Mouse (Mus musculus): ENCODE data around the gene Cacng2.

Cacng2 gene

GRCm38 (mm10) chr15:78082149-78082548 lies 37.7 kb downstream of the Cacng2 start:
- DNase-seq (ENCODE audit: low spot score in 2 of 2) = no peak

GRCm38 (mm10) chr15:78081384-78081783 lies 38.4 kb downstream of the Cacng2 start:
- no peak for DNase-seq (ENCODE audit: low spot score in 2 of 2)

DNA sequence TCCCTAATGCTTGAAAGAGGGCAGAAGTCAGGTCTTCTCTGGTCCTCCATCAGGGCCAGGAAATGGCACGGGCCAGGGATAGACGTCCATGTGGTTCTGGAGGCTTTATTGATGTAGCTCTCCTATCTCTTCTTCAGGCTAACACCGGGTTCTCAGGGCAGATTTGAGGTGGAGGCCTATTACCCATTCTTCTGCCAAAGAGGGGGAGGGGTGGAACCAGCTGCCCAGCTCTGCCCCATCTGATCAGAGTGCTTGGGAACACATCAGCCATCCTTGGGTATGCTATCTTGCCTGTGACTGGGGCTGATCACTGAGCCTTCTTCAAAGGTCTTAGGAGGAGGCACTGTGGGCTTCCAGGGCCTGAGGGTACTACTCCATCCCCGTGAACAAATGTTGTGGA lies 39.5 kb downstream of the Cacng2 start:
- DNase-seq (ENCODE audit: low spot score in 2 of 2) = no peak

GRCm38 (mm10) chr15:78078776-78079628 lies 40.8 kb downstream of the Cacng2 start:
- peak in 1 of 2 experiments; percentile 52 for DNase-seq (ENCODE audit: low spot score in 2 of 2)

- DNase-seq (ENCODE audit: low spot score in 2 of 2) = no peak
These were observed 41.6 kb downstream of the Cacng2 start for GRCm38 (mm10) chr15:78078206-78078605.

DNA sequence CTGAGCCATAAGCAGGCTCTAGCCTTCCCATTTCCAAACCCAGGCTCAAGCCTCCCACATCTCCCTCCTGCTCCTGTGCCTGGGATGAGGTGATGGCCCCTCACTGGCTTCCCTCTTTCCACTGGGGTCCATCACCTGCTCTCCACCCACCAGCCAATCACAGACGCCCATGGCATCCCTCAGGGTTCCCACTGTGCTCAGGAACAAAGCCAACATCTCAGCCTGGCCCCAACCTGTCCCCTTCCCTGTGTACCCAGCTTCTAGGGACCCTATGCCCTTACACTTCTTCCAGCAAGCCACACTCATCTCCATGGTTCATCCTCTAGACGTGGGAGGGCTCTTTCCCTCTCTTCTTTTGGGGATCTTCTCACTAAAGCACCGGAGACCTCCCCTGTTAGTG lies 43.9 kb downstream of the Cacng2 start:
- no peak for DNase-seq (ENCODE audit: low spot score in 2 of 2)

- no peak for DNase-seq (ENCODE audit: low spot score in 2 of 2)
These were observed 46.7 kb downstream of the Cacng2 start for GRCm38 (mm10) chr15:78073109-78073508.

GRCm38 (mm10) chr15:78066475-78066874 lies 53.4 kb downstream of the Cacng2 start:
- DNase-seq (ENCODE audit: low spot score in 2 of 2) = no peak

GRCm38 (mm10) chr15:78065541-78065940 lies 54.3 kb downstream of the Cacng2 start:
- DNase-seq (ENCODE audit: low spot score in 2 of 2) = no peak

GRCm38 (mm10) chr15:78064340-78064739 lies 55.5 kb downstream of the Cacng2 start:
- DNase-seq (ENCODE audit: low spot score in 2 of 2) = peak; percentile 64 to 66

DNA sequence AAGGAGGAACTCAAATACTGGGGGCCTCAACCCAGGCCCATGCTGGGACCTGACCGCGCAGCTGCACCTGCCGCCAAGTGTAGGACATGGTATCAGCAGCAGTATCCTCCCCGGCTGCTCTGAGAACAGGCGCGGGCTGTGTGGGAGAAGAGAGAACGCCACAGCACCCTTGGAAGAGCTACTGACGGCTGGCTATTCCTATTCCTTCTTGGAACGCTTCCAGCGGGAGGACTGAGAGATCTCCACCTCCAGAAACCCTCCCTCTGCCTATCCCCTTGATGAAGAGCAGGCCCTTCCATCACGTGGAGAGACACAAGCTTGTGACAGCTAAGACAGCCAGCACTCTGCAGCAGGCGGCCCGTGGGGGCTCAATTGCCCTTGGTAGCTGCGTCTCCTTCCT lies 57.4 kb downstream of the Cacng2 start:
- DNase-seq (ENCODE audit: low spot score in 2 of 2) = peak in 1 of 2 experiments; percentile 56

- DNase-seq (ENCODE audit: low spot score in 2 of 2) = no peak
These were observed 62.9 kb downstream of the Cacng2 start for GRCm38 (mm10) chr15:78056930-78057329.

DNA sequence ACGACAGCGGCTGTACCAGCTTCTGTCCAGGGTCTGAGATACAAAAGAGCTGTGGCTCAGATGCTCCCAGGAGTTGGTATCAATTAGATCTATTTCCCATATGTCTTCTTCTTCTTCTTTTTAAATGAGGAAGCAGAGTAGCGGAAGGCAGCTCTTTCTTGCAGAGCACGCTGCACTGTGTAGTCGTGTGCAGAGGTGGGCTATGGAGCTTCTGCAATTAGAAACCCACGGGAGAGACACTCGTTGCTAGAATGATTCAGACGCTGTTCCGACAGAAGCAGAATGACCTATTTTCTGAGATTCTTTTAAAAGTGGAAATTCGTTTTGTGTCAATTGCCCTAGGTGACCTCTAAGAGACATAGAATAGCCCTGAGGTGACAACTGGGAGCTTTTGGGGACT lies 69.1 kb downstream of the Cacng2 start:
- DNase-seq (ENCODE audit: low spot score in 2 of 2) = no peak

DNA sequence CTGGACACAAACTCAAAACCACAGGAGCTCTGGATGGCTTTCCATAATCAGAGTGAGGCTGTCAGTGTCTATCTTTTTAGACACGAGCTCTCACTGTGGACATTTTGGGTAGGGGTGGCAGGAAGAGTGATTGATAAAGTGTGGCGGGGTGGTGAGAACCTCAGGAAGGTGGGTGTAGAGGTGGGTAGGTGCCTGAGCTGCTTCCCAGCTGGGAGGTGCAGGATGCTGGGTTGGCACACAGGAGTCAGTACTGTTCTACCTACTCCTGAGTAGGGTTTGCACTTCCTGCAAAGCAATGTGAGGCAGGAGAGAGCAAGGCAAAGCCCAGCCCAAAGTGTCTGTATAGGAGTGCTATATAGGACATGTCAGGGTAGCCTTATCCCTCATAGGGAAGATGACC lies 69.9 kb downstream of the Cacng2 start:
- no peak for DNase-seq (ENCODE audit: low spot score in 2 of 2)

- no peak for DNase-seq (ENCODE audit: low spot score in 2 of 2)
These were observed 74.0 kb downstream of the Cacng2 start for GRCm38 (mm10) chr15:78045842-78046241.

DNA sequence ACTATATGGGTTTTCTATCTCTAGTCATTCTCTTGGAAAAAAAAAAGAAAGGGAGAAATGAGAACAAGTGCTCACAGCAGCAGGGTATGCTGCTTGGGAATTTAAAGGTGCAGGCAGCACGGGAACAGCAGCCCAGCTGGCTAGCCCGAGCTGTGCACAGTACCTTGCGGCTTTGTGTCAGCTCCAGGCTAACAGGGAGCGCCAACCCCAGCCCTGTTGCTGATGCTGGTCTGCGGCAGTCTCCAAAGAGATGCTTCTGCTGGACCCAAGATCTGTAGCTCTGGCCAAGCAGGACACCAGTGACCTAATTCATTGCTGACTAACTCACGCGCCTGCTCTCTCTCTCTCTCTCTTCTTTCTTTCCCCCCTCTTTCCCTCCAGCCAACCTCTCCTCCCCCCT lies 74.5 kb downstream of the Cacng2 start:
- DNase-seq (ENCODE audit: low spot score in 2 of 2) = no peak

DNA sequence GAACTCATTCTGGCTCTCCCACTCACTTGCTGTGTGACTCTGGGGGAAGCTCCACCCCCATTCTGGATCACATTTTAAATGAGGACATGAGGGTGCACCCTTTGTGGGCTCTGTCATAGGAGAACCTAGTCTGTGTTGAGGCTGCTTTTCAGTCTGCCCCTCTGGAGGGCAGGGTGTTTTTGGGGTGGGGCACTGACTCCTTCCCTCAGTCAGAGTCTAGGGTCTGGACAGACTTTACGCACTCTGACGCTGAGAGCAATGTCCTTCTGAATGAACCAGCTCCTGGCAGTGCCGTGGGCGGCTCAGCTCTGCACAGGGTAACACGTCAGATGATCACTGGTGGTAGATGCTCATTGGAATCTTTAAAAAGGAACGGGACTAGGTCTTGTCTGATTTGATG lies 75.0 kb downstream of the Cacng2 start:
- peak; percentile 70 to 84 for DNase-seq (ENCODE audit: low spot score in 2 of 2)

DNA sequence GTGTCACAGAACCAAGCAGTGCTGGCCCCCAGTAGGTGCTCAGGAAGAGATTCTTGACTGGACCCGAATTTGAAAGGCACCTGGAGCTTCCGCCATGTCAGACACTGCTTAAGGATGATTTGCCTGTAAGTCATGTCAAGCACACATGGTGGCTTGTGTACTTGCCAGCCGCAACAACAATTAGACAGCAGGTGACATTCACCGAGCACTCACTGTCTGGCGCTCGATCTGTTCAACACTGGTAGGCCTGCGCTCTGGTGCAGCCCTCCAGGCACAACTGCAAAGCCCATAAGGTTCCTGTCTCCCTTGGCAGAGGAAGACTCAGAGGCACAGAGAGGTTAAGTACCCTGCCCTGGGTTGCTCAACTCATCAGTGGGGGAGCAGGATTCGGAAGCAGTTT lies 77.1 kb downstream of the Cacng2 start:
- no peak for DNase-seq (ENCODE audit: low spot score in 2 of 2)

DNA sequence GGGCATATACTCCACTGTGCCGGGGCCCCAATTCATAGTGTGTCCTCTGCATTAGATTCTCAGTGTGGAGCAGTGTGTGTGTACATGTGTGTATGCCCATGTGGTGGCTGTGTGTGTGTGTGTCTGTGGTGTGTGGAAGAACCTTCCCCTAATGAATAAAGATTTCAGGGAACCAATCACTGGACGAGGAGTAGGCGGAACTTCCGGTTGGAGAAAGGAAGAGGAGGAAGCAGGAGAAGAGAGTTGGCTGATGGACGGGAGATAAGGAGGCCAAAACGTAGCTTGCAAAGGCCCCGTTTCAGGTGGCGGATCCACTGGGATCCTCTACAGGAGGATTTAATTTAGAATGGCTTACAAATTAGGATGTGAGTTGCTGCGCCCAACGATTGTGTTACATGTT lies 82.2 kb downstream of the Cacng2 start:
- DNase-seq (ENCODE audit: low spot score in 2 of 2) = no peak

DNA sequence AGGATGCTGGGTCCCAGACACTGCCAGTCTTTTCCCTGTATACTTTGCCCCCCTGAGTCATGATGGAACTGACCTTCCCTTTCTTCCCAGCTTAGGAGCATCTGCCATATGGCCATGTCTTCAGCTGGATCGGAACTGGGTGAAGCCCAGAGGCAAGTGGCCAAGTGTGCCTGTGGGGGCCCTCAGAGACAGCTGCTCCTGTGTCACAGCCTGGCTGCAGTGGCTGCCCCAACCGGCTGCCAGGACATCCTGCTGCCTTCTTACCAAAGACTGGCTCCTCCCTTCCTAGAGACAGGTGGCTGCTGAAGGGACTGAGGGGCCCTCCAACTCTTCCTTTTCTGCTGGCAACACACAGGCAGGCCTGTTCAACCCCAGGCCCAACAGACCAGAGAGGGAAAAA lies 83.2 kb downstream of the Cacng2 start:
- DNase-seq (ENCODE audit: low spot score in 2 of 2) = no peak

DNA sequence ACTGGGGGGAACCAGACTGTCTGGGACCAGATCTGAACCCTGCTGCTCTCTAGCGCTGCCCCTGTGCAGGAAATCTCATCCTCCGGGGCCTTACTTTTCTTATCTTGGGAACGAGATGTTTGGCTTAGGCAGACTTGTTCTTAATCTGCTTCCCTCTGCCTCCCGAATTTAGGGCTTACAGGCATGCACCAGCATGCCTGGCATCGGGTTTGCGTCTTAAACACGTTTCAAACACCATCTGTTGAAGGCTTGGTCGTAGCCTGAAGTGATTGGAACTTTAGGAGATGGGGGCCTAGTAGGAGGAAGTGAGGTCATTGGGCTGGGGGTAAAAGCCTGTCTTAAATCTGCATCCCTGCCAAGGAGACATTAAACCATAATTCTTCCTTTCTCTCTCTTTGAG lies 89.9 kb downstream of the Cacng2 start:
- peak; percentile 44 to 61 for DNase-seq (ENCODE audit: low spot score in 2 of 2)

- DNase-seq (ENCODE audit: low spot score in 2 of 2) = peak; percentile 46 to 68
These were observed 93.3 kb downstream of the Cacng2 start for GRCm38 (mm10) chr15:78026521-78026920.

GRCm38 (mm10) chr15:78024211-78024610 lies 95.6 kb downstream of the Cacng2 start:
- DNase-seq (ENCODE audit: low spot score in 2 of 2) = no peak

DNA sequence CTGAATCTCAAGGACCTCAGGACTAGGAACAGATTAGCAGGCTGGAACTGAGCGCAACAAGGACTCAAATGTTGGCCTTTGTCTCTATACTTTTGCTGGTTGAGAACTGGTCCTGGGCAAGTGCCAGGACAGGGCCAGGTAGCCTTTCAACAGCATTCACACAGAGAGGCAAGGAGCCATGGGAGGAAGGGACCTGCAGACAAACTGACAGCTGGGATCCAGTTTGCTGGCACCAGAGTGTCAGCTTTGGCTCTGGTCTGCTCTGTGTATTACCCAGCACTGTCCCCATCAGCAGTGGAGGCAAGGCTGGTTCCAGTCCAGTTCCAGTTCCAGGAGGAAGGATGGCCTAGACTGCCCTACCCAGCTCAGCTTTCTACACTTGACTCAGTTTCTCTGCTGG lies 105.8 kb downstream of the Cacng2 start:
- no peak for DNase-seq (ENCODE audit: low spot score in 2 of 2)

Data from right cerebral cortex, postnatal 10 days (tissue).